Mouse (Mus musculus): ENCODE results near the gene Cers3.

Cers3 gene

DNA sequence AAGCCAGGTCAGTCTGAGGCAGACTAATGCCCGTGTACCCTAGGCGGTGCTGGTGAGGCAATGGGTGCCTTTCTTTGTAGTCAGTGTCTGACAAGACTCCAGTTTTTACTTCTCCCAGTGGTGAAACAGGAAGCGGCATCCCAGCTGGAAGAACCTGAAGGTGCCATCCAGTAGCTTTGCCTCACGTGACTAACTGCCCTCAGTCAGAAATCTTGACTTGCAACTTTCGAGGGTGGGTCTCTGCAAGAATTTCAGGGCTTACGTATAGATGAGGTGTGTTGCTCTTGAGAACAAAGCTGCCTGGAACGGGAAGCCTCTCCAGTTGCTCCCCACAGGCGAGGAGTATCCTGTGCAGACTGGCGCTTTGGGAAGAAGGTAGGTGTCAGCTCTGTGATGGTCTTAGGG is at the start of gene Cers3:
TSS of gene Cers3 (plus strand) at position 128 of the 405 bp plus-strand sequence.
- DNase-seq (ENCODE audit: low read depth, low spot score), result no peak

DNA sequence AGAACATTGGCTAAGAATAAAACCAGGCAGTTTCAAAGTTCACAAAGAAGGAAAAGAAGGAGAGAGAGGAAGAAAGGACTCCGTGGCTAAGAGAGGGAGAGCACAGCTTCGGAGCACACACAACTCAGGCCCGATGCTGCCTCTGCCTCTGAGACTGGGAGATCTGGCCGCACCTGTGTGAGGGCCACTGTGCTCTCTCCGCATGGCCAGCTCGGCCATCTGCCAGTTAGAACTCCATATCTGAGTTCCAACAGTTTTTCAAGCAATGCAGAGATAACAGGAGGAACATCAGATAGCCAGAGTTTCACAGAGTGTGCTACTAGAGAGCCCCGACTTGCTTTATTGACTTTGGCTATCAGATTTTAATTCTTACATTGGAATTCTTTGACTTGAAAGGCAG is 48.8 kb upstream of the Cers3 start:
- DNase-seq (ENCODE audit: low read depth, low spot score), result no peak

DNA sequence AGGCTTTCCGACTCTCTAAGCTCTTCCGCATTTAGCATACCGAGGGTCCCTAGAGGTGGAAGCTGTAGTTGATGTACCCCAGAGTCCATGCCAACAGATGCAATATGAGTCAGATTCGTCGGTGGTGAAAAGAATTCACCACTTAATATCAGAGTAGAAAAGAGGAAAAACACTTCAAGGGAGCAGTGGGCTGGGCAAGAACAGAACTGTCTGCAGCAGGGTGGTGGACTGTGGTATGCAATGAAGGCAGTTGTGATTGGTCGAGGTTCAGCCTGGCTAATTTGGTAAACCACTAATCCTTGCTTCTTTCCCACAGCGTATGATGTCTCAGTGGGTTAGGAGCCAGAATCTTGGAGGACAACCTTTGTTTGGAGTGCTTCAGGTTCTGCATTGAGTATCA is 40.6 kb upstream of the Cers3 start:
- no peak for DNase-seq (ENCODE audit: low read depth, low spot score)

DNA sequence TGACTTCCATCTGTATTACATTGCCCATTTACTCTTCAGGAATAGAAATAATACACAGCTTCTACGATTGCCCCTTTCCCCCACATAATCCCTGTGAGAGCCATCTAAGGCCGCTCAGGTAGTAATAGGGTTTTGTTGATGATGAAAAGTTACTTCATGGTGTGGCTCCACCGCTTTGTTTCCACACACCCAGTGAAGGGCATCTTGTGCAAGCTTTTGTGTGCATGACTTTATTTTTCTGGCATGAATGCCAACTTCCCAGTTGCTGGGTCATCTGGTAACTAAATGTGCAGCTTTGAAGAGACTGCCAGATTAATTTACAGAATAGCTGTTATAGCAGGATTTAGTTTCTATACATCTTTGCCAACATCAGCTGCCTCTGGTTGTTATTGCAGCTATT is 38.7 kb upstream of the Cers3 start:
- DNase-seq (ENCODE audit: low read depth, low spot score), result no peak

DNA sequence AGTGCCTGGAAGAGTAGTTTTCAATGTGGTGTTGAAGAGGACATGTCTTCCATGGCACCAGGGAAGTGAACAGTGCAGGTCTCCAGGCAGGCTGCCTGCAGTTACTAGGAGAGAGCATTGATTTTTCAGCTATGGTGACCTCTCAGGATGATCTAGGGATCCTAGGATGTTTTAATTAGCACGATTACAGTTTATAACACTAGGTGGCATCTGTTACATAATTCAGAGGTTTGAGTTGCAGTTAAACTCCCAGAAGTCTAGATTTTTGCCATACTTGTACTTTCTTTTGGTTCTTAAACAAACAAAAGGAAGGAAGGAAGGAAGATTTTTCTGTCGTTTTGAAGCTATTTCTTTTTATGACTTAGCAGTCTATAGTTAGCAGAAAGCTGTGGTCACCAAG is 32.1 kb upstream of the Cers3 start:
- no peak for DNase-seq (ENCODE audit: low read depth, low spot score)

DNA sequence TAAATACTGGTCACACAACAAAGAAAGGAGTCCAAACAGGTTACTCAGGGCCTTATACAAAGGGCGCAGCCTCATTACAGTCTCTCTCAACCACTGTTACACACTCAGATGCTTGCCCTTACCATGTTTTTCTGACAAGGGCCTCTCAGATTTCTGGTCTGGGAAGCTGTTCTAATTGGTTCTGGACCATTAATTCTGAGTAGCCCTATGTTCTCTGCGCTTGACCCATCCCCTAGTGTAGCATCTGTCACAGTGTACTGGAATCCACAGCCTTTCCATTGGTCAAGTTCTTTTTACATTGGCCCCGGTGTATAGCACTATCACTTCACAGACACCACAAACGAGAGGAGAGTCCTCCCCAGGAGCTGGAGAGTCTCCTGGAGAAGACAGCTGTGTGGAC is 18.8 kb upstream of the Cers3 start:
- DNase-seq (ENCODE audit: low read depth, low spot score), result no peak

DNA sequence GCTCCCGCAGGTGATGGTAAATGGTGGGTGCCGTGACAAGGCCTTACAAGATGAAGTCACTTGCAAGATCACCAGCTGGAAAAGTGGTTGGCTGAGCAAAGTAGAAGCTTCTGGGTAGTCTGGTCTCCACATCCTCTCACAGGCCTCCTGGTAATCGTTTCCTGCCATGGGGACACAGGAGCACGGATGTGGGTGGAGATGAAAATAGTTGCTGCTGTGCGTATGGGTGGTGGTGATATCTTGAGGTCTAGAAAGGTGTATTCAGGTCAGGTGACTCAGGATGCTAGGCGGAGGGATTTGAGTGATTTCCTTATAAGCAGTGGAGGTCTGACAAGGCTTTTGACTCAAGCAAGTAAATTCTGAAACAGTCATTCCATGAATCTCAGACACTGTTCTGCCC is 18.4 kb upstream of the Cers3 start:
- no peak for DNase-seq (ENCODE audit: low read depth, low spot score)

DNA sequence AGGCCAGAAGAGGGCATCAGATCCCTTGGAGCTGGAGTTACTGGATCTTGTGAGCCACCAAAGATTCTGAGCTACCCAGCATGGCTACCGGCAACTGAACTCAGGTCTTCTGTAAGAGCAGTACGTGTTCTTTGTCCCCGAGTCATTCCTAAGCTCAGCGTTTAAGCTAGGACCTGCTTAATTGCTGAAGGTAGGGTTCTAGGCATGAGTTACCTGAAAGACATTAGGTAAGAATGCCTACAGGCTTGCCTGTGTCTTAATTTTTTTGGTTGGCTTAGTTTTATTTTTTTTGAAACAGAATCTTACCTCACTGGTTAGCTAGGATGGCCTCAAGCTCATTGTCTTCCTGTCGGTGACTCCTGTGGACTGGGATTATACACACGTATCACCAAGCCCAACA is 15.2 kb upstream of the Cers3 start:
- no peak for DNase-seq (ENCODE audit: low read depth, low spot score)

DNA sequence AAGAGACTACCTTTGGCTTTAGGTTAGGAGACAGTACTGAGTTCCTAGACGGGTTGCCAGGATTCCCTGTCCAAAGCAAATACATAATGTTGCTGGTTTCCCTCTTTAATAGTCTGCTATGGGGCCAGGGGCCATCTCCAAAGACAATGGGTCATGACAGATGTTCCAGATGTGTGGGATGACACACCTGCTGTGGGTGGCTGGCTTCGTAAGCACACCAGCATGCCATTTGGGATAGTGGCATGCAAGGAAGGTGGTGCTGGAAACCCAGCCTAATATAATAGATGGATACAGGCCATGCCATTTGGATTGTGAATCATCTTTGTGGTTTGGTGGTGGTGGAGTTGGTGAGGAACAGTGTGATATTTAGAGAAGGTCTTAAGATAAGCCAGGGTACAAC is 14.1 kb upstream of the Cers3 start:
- DNase-seq (ENCODE audit: low read depth, low spot score), result no peak

DNA sequence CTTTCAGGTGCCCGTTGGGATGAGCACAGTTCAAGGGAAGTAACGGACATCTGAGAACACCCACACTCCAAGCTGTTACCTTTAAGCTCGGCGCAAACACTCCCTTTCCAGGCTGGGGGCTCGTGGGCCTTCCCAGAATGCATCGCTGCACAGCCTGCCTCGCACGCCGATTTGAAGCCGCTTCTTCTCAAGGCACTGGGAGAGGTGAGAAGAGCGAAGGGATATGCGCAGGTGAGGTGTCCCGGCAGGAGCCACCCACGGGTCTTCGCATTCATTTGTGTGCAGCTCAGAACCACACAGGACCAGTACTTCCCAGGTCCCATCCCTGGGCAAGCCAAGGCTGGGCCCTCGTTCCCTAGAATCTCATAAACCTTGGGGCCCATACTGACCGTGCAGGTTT is 9.9 kb upstream of the Cers3 start:
- no peak for DNase-seq (ENCODE audit: low read depth, low spot score)

DNA sequence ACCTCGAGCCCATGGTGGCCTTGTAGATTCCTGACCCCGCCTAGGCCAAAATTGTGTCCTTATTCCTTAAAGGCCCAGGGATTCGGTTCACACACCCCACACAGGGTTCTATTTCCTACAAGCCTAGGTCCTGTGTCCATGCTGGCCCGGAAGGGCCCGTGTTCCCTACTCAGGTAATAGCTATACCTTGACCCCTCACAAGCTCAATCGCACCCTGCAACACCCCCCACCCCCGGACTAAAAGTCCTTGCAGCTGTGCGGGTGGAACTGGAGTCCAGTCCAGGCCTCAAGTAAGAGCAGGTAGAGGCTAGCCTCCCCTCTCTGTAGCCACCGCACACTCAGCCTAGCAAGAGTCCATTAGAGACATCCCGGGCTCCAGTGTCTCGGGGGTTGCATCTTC is 9.4 kb upstream of the Cers3 start:
- no peak for DNase-seq (ENCODE audit: low read depth, low spot score)

DNA sequence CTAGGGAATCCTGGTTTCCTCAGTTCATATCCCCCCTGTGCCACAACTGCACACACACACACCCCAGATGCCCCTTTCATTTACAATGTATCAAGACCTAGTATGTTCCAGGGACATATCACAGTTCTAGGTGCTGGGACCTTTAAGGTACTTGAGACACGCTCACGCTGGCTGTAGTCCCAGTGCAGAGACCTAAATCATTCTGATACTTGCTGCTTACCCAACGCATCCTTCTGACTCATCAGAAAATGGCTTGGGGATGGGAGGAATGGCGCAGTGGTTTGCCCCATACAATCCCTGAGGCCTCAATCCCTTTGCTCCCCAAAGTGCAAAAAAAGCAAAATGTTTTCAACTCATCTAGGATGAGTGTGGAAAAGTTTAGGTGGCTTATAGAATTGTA is 8.8 kb upstream of the Cers3 start:
- DNase-seq (ENCODE audit: low read depth, low spot score), result no peak

DNA sequence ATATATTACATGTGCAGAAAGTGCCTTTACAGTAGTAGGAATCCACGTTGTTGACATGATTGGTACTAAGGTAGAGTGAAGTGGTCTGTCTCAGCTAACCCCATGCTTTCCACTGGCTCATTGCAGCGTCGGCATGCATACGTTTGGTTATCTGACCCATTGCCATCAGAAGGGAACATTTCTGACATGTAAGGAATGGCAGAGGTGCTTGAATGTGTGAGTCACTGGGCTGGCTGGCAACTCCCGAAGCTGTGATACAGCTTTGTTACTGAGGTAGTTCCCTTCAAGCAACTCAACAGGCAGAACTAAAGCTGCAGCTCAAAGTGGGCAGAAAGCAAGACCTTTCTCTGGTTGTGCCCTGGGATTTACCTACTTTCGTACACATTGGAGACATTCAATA is 8.3 kb upstream of the Cers3 start:
- DNase-seq (ENCODE audit: low read depth, low spot score), result no peak

DNA sequence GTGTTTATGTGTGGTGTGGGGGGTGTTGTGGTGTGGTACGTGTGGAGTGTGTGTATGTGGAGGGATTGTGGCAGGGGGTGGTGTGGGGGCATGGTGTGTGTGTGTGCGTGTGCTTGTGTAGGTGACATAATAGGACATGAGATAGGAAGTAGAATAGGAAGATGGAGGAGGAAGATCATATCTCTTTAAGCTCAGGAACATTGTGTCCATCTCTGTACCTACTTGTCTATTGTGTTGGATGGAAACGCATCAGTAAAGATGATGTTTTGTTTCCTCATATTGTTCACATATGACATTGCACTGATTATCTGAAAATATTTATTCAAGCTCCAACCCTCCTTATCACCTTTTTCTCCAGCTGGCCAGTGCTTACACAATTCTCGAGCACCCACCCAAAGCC is 5.9 kb upstream of the Cers3 start:
- DNase-seq (ENCODE audit: low read depth, low spot score), result no peak

DNA sequence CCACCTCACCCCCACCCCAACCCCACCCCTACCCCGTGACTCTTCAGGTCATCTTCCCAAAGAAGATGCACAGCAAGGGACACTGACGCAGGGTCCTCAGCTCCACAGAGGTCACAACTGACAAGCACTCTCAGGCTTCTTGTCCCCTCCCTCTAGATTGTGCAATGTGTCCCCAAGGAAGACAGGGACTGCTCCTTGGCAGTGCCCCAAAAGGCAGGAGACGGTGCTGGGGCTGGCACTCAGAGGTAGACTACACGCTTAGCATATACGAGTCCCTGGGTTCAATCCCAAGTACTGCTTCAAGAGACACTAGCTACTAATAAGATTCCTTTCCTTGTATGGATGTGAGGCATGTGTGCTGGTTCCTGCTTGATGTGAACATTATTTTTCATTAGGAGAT is 2.3 kb upstream of the Cers3 start:
- DNase-seq (ENCODE audit: low read depth, low spot score), result no peak

DNA sequence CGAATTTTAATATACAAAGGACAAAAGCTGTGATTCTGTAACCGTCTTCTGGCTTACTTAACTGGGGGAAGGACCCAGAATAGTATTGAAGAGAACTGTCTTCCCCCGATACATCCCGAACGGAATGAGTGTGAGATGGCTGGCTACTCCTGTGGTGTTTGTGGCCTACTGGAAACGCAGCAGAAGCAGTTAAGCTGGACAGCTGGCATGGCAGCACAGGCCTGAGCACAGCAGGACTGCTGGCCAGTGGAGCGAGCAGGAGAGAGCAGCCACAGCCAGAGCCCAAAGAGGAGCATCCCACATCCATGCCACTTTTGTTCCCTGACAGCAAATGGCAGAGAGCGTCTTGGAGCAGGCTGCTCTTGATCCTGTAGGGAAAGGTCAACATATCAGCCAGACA is 1.9 kb upstream of the Cers3 start:
- DNase-seq (ENCODE audit: low read depth, low spot score), result no peak

DNA sequence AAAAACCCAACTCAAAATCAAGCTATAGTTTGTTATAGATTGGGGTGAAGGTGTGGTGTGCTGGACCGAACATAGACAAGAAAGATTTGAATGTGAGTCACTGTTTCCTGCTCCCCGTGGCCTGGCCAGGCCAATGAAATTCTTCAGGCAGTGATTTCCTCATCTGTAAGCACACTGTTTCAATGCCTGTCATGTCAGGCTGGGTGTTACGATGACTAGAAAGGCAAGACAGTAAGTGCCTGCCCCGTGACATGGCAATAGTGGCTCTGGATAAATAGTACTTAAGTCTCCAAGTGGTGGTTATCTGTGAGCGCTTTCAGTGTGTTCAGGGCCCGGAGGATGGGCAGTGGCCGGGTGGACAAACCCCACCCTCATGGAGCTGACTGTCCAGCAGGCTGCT is 3.7 kb downstream of the Cers3 start:
- no peak for DNase-seq (ENCODE audit: low read depth, low spot score)

DNA sequence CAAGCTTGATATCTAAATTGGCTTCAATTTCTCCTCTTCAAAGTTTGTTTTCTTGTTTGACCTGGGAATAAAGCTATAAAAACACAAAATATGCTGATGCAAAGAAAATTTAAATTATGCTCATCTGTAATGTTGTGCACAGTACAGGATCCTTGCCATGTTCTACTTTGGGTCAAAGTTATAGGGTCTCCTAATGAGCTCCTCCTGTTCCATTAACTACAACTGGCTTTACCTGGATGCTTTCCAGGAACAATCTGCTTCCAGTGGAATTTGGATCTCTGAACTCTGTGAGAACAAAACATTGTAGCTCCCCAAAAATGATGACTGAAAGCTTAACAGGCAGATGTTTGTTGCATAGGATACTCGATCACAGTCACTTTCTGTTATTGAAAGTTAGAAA is 6.7 kb downstream of the Cers3 start:
- no peak for DNase-seq (ENCODE audit: low read depth, low spot score)

DNA sequence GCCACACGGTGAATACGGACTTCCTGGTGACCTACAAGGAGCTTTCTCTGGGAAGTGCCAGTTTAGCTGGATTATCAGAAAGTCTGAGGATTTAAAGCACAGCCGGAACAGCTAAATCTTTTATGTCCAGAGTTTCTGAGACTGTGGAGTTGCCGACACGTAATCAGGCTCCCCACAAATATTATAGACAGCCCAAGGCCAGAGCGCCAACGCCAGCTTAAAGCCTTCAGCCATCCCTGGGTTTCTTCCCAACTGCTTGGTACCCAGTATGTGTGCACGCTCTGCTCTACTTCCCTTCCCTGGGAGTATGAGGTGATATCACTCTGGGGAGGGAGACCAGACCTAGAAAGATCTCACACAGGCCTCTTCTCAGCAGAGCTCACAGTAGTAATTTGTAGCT is 10.5 kb downstream of the Cers3 start:
- DNase-seq (ENCODE audit: low read depth, low spot score), result no peak

DNA sequence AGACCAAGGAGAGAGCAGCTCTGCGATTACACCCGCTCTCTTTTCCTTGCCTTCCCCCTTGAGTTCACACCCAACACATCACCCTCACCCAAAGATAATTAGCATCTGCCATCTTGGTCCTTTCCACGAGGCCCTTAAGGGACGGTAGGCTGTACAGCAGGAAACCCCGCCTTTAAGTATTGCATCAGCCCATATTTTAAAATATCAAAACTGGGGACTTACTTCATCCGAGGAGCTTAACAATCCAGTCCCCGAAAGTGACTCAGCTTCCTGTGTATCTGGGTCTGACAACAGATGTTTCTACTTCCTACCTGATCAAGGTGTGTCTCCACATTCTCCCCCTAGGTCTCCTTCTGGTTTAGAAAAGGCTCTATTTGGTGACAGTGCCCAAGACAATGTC is 12.3 kb downstream of the Cers3 start:
- DNase-seq (ENCODE audit: low read depth, low spot score), result no peak

DNA sequence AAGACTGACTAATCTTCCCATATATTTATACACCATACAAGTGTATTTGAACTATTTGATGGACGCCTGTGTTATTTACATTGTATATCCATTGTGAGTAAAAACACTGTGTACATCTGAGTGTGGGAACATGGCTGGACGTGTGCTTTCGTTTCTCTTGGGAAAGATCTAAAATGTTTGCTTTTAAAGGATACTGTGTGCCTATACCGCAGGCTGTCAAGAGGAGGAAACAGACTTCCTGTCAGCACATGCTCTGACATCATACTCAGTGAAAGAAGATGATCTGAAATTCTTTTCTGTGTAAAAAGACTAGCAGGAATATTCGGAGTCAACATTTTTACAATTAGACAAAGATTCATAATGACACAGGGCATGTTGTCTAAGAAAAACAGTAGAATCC is 26.6 kb downstream of the Cers3 start:
- DNase-seq (ENCODE audit: low read depth, low spot score), result no peak

DNA sequence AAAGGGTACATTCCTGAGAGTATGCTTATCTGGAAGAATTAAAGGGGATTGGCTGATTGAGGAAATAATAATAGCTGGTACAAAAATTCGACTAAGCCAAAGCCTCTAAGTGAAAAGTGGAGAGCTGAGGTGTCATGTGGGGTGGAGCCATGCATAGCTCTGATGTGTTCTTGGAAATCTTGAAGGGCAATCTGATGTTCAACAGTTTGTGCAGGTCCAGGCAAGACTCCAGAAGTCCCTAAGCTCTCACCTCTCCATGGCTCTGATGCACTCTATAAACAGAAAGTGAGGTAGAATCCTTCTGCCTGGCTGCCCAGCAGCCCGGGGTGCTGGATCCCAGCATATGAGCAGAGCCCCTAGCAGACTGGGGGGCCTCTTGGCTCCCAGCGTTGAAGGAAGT is 27.4 kb downstream of the Cers3 start:
- no peak for DNase-seq (ENCODE audit: low read depth, low spot score)

DNA sequence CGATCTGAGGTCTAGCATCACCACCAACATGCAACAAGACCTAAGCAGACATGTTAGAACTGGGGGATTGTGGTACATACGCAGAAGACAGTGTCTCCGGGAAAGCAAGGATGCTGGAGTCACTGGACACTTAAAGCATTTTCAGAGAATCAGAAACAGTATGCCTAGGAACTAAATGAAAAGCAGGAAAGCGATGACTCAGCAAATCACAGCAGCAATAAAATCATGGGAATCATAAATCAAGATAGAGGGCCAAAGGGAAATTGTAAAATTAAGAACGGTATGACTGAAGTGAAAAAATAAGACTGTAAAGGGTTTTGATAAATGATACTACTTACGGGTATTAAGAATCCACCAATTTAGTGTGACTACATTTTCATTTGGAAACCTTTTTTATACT is 27.9 kb downstream of the Cers3 start:
- DNase-seq (ENCODE audit: low read depth, low spot score), result no peak

DNA sequence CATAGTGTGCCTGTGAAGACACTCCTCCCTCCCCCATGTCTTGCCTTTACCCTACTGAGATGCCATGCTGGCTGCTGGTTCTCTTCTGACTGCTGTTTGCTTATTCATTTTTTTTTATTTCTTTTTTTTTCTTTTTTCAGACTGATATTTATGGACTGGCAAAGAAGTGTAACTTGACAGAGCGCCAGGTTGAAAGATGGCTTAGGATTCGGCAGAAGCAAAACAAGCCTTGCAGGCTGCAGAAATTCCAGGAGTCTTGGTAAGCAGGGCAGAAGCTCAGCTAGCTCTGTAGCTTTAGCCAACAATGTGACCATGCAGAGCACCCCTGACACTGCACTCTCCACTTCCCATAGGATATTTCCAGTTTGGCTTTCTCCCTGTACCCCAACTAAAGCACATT is 36.1 kb downstream of the Cers3 start:
- no peak for DNase-seq (ENCODE audit: low read depth, low spot score)
